Mouse (Mus musculus) myocyte (in vitro differentiated cells): ENCODE data around the gene Sntb2. TPM values are rescaled to one million over a fixed set of nuclear protein-coding genes. Genes with fewer than 3 reads are reported as not detected.
"Not testable (repeated sequence)": the region's sequence is repeated elsewhere in the genome, so short reads cannot be mapped to it uniquely, and the experiment has no call there.

Experiments
- H3K27me3 ChIP-seq: one replicate; pipeline ENCODE4 v1.6.1; 2011; ENCODE audit not compliant: control insufficient read depth, insufficient read depth, insufficient read length
- H3K36me3 ChIP-seq: one replicate; pipeline ENCODE4 v1.6.1; 2011; ENCODE audit not compliant: control insufficient read depth, insufficient read depth
- H3K4me2 ChIP-seq: one replicate; pipeline ENCODE4 v1.6.1; 2011; ENCODE audit warnings: low read depth, control low read depth
- H3K4me3 ChIP-seq: one replicate; pipeline ENCODE4 v1.5.1; 2011; ENCODE audit warnings: mild to moderate bottlenecking, control low read depth, moderate library complexity
- H3K79me2 ChIP-seq: one replicate; pipeline ENCODE4 v1.6.1; 2011; ENCODE audit not compliant: control insufficient read depth, insufficient read depth
- H3ac ChIP-seq: one replicate; pipeline ENCODE4 v1.6.1; 2011; ENCODE audit not compliant: control insufficient read depth, insufficient read length
- CEBPB ChIP-seq: IDR thresholded peaks from 2 replicates; pipeline ENCODE4 v1.6.1; 2011; ENCODE audit warnings: mild to moderate bottlenecking, moderate library complexity; ENCODE audit not compliant: poor library complexity, insufficient read depth, severe bottlenecking
- E2F4 ChIP-seq: IDR thresholded peaks from one replicate; pipeline ENCODE4 v1.6.1; 2011; ENCODE audit warnings: mild to moderate bottlenecking, control low read depth, moderate library complexity; ENCODE audit not compliant: insufficient read depth
- MAX ChIP-seq: IDR thresholded peaks from one replicate; pipeline ENCODE4 v1.6.1; 2011; ENCODE audit warnings: low read depth, mild to moderate bottlenecking, control low read depth
- MYOD1 ChIP-seq, 3 experiments: IDR thresholded peaks; one replicate each; pipeline ENCODE4 v1.6.1; 2011; ENCODE audit warnings: control low read depth in 2 of 3, low read depth in 2 of 3, mild to moderate bottlenecking in 2 of 3, moderate library complexity in 1 of 3; ENCODE audit not compliant: insufficient read length in 2 of 3, control insufficient read depth in 1 of 3
- MYOG ChIP-seq, 3 experiments: IDR thresholded peaks; one replicate each; pipeline ENCODE4 v1.6.1; 2011; ENCODE audit warnings: control low read depth in 2 of 3, low read depth in 2 of 3, mild to moderate bottlenecking in 2 of 3; ENCODE audit not compliant: insufficient read length in 2 of 3, control insufficient read depth in 1 of 3, insufficient read depth in 1 of 3
- POLR2A ChIP-seq: IDR thresholded peaks from one replicate; pipeline ENCODE4 v1.6.1; 2011; ENCODE audit warnings: low read depth, mild to moderate bottlenecking, control low read depth, moderate library complexity; ENCODE audit not compliant: insufficient read length
- POLR2AphosphoS2 ChIP-seq: IDR thresholded peaks from one replicate; pipeline ENCODE4 v1.6.1; 2011; ENCODE audit warnings: low read depth, control low read depth; ENCODE audit not compliant: insufficient read length
- REST ChIP-seq: IDR thresholded peaks from one replicate; pipeline ENCODE4 v1.6.1; 2011; ENCODE audit warnings: mild to moderate bottlenecking, control low read depth, moderate library complexity; ENCODE audit not compliant: insufficient read depth, insufficient read length
- SRF ChIP-seq: IDR thresholded peaks from one replicate; pipeline ENCODE4 v1.6.1; 2011; ENCODE audit warnings: low read depth; ENCODE audit not compliant: control insufficient read depth, insufficient read length
- TCF12 ChIP-seq: IDR thresholded peaks from one replicate; pipeline ENCODE4 v1.6.1; 2011; ENCODE audit warnings: mild to moderate bottlenecking, control low read depth; ENCODE audit not compliant: poor library complexity, insufficient read depth, severe bottlenecking
- TCF3 ChIP-seq: IDR thresholded peaks from one replicate; pipeline ENCODE4 v1.6.1; 2011; ENCODE audit warnings: low read depth, control low read depth; ENCODE audit not compliant: insufficient read length
- USF1 ChIP-seq: IDR thresholded peaks from one replicate; pipeline ENCODE4 v1.6.1; 2011; ENCODE audit warnings: low read depth, mild to moderate bottlenecking, control low read depth, moderate library complexity
- polyA plus RNA-seq: library from polyadenylated mRNA; unstranded; fragments of >200 nt; fragmentation: generic; extraction: Trizol; gene quantifications from one replicate; pipeline ENCODE4 v1.2.1, GENCODE M21; 2012; ENCODE audit warnings: missing spikeins

Sntb2 gene
- polyA plus RNA-seq, 1 experiment, result 5.6 TPM

DNA sequence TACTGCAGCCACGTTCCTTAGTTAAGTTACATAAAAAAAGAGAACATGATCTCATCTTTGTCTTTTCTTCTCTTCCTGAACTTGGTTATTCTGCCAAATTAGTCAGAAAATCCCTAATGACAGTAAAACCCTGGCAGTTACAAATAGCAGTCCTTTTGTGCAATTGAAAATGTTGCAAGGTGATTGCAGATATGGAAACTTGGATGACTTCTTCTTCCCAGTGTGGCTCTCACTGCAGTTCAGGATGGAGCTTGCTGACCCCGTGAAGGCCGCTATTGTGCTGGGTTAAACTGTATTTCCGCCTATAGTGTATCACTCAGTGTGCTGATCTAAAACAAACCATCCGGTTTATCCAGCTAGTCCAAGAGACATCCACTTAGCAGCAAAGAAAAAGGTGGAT, 36.4 kb downstream of the Sntb2 start:
- TF ChIP-seq MYOG (IDR thresholded peaks at IDR 0.05; ENCODE audit: control insufficient read depth in 1 of 3, insufficient read depth in 1 of 3, insufficient read length in 2 of 3, low read depth in 2 of 3) (no peak), REST (no peak), CEBPB (peak; percentile 79), TCF3 (no peak), USF1 (no peak), POLR2AphosphoS2 (no peak), POLR2A (no peak), MAX (no peak)
- peaks cover 30% of the 10 kb centered on the region for H3K79me2 ChIP-seq
- no peaks in the 10 kb centered on the region for H3K36me3 ChIP-seq
- no peak overlapping the region for H3K4me3 ChIP-seq
- no peaks in the 10 kb centered on the region for H3K27me3 ChIP-seq
- H3K4me2 ChIP-seq, result peak overlapping the region; percentile 64
- H3ac ChIP-seq, result no peak overlapping the region

DNA sequence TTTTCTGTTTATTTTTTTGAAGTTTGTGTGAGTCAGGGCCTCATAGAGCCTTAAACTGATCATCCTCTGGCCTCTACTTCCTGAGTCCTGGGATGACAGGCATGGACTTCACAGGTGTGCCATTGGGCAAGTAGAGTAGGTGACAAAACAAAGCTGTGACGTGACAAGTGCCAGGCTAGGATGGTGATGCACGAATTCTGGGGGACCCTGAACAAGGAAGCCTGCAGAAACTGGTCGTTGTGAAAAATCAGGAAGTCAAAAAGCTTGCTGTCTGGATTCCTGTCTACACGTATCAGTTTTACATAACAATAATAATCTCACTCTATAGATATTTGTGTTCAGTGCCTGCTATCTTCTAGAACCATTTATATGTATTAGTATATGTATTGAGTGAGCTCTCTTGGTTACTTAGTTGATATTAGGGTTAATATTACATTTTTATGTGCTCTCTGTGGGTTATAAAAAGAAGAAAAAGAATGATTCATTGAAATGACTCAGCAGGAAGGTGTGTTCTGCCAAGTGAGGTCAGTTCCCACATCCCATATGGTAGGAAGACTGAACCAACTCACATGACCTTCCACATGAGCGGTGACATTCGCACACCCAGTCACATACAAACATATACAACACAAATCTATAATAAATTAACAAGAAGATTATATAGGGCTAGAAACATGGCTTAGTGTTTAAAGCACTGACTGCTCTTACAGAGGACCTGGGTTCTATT, 37.2 kb downstream of the Sntb2 start:
- Histone ChIP-seq H3ac (no peak overlapping the region), H3K79me2 (peaks cover 26% of the 10 kb centered on the region), H3K4me2 (peak overlapping the region; percentile 64), H3K4me3 (no peak overlapping the region), H3K36me3 (no peaks in the 10 kb centered on the region), H3K27me3 (no peaks in the 10 kb centered on the region)
- peak; percentile 73 for TF ChIP-seq USF1
- no peak for TF ChIP-seq POLR2A
- no peak for TF ChIP-seq SRF
- no peak for TF ChIP-seq MAX
- no peak for TF ChIP-seq E2F4

DNA sequence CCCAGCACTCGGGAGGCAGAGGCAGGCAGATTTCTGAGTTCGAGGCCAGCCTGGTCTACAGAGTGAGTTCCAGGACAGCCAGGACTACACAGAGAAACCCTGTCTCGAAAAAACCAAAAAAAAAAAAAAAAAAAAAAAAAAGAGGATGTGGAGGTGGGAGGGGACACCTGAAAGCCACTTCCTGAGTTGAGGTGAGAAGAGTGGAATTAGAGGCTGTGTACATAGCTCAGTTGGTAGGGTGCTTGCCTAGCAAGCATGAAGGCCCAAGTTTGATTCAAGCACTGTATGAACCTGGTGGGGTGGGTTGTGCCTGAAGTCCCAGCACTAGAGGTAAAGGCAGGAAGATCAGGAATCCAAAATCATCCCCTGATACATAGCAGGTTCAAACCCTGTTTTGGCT, 38.0 kb downstream of the Sntb2 start:
- H3K79me2 ChIP-seq, result peaks cover 27% of the 10 kb centered on the region
- H3K4me3 ChIP-seq, H3K36me3 ChIP-seq, H3K4me2 ChIP-seq, H3K27me3 ChIP-seq, H3ac ChIP-seq: not testable (repeated sequence)

DNA sequence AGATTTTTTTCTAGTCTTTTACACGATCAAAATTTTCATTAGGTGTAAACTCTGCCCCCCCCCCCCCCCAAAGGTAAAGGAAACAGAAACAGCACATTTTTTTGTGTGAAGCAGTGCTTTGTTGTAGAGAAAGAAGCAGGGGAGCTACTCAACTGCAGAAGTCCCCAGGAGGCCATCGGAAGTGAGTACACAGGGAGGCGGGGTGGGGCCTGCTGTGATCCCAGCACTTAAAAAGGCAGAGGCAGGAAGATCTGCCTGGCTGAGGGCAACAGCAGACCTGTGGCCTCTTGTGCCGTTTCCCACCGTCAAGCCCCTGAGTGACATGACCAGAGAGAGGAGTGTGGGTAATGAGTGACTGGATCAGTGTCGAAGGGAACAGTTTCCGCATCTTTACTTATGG, 39.2 kb downstream of the Sntb2 start:
- Histone ChIP-seq H3K36me3 (no peaks in the 10 kb centered on the region), H3K27me3 (no peaks in the 10 kb centered on the region), H3K4me2 (no peak overlapping the region), H3ac (no peak overlapping the region), H3K79me2 (peaks cover 33% of the 10 kb centered on the region), H3K4me3 (no peak overlapping the region)
- TF ChIP-seq SRF (no peak), CEBPB (no peak), E2F4 (no peak), POLR2A (no peak)

DNA sequence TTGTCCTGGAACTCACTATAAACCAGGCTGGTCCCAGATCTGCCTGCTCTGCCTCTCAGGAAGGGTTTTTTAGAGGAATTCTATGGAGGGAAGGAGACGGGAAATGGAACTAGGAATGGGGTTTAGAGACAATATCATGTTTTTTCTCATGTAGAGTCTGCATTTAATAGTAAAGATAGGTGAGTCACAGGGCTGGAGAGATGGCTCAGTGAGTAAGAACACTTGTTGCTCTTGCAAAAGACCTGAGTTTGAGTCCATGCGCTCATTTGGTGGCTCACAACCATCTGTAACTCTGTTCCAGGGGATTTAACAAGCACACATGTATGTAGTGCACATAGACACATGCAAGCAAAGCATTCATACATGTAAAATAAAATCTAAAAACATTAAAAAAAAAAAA, 40.2 kb downstream of the Sntb2 start:
- H3K4me2 ChIP-seq, result no peak overlapping the region
- peaks cover 39% of the 10 kb centered on the region for H3K79me2 ChIP-seq
- TF ChIP-seq CEBPB (no peak), MYOD1 (IDR thresholded peaks at IDR 0.05; ENCODE audit: control insufficient read depth in 1 of 3, insufficient read length in 2 of 3, low read depth in 2 of 3) (no peak), SRF (no peak), USF1 (no peak), TCF12 (no peak), MAX (no peak), E2F4 (no peak), POLR2A (no peak), POLR2AphosphoS2 (no peak), TCF3 (no peak), REST (no peak), MYOG (IDR thresholded peaks at IDR 0.05; ENCODE audit: control insufficient read depth in 1 of 3, insufficient read depth in 1 of 3, insufficient read length in 2 of 3, low read depth in 2 of 3) (no peak)
- no peaks in the 10 kb centered on the region for H3K27me3 ChIP-seq
- no peaks in the 10 kb centered on the region for H3K36me3 ChIP-seq
- H3K4me3 ChIP-seq, result no peak overlapping the region
- H3ac ChIP-seq, result no peak overlapping the region

DNA sequence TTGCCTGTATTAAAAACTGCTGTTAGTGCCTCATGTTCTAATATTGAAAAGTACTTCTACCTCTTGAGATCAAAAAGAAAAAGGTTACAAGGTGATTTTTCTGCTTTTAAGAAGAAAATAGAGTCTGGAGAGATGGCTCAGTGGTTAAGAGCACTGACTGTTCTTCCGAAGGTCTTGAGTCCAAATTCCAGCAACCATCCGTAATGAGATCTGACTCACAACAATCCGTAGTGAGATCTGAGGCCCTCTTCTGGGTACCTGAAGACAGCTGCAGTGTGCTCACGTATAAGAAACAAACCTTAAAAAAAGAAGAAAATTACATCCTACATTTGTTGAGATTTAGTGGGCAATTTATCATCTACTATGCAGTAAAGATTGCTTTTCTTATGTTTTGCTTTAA, 40.9 kb downstream of the Sntb2 start:
- no peak for TF ChIP-seq E2F4
- TF ChIP-seq SRF, result no peak
- TF ChIP-seq MYOD1 (IDR thresholded peaks at IDR 0.05; ENCODE audit: control insufficient read depth in 1 of 3, insufficient read length in 2 of 3, low read depth in 2 of 3), result no peak
- TF ChIP-seq MAX, result no peak
- TF ChIP-seq POLR2A, result no peak
- no peak for TF ChIP-seq MYOG (IDR thresholded peaks at IDR 0.05; ENCODE audit: control insufficient read depth in 1 of 3, insufficient read depth in 1 of 3, insufficient read length in 2 of 3, low read depth in 2 of 3)
- no peak for TF ChIP-seq CEBPB
- TF ChIP-seq USF1, result no peak
- TF ChIP-seq TCF12, result no peak
- TF ChIP-seq REST, result no peak
- no peak for TF ChIP-seq POLR2AphosphoS2
- TF ChIP-seq TCF3, result no peak
- H3K4me2 ChIP-seq, result no peak overlapping the region
- peaks cover 39% of the 10 kb centered on the region for H3K79me2 ChIP-seq
- no peak overlapping the region for H3ac ChIP-seq
- no peaks in the 10 kb centered on the region for H3K36me3 ChIP-seq
- no peak overlapping the region for H3K4me3 ChIP-seq
- no peaks in the 10 kb centered on the region for H3K27me3 ChIP-seq
